Mouse (Mus musculus) neural tube, embryonic 13.5 days (tissue): ENCODE measurements at regions not wholly inside any gene's neighbourhood (a gene's known extent, or its start where the extent isn't known, plus 50 kb on each side); places are given as distances from the start of the nearest gene placed in this dataset.

Experiments used
- ATAC-seq: fragments of 200-750 bp; cut with Nextera tagmentation; 2 replicates; pipeline ENCODE4 v1.8.0; 2017; ENCODE audit warnings: low read depth, mild to moderate bottlenecking, moderate TSS enrichment, moderate library complexity
- H3K27ac ChIP-seq: fragments of 300-500 bp; sonication (generic); replicated peaks from 2 replicates; pipeline ENCODE4 v1.5.1; 2015; ENCODE audit warnings: moderate library complexity, mild to moderate bottlenecking, inconsistent platforms
- H3K27me3 ChIP-seq: fragments of 300-500 bp; sonication (generic); 2 replicates; pipeline ENCODE4 v1.6.1; 2015; ENCODE audit warnings: mild to moderate bottlenecking, inconsistent platforms
- H3K36me3 ChIP-seq: fragments of 300-500 bp; sonication (generic); 2 replicates; pipeline ENCODE4 v1.6.1; 2015; ENCODE audit warnings: mild to moderate bottlenecking, inconsistent platforms
- H3K4me1 ChIP-seq: fragments of 300-500 bp; sonication (generic); replicated peaks from 2 replicates; pipeline ENCODE4 v1.6.1; 2015; ENCODE audit warnings: inconsistent platforms
- H3K4me2 ChIP-seq: fragments of 300-500 bp; sonication (generic); 2 replicates; pipeline ENCODE4 v1.6.1; 2015; ENCODE audit warnings: inconsistent platforms, mild to moderate bottlenecking, moderate library complexity
- H3K4me3 ChIP-seq: fragments of 300-500 bp; sonication (generic); 2 replicates; pipeline ENCODE4 v1.5.1; 2015; ENCODE audit warnings: mild to moderate bottlenecking, inconsistent platforms
- H3K9ac ChIP-seq: fragments of 300-500 bp; sonication (generic); 2 replicates; pipeline ENCODE4 v1.6.1; 2015; ENCODE audit warnings: moderate library complexity, mild to moderate bottlenecking, inconsistent platforms
- H3K9me3 ChIP-seq: fragments of 300-500 bp; sonication (generic); 2 replicates; pipeline ENCODE4 v1.6.1; 2016; ENCODE audit warnings: inconsistent platforms
- WGBS: fragments of 180-500 bp; shearing (Covaris S2); methylation state at CpG from one replicate; pipeline ENCODE4 v1.1.7; 2015; 5-methylcytosine and 5-hydroxymethylcytosine counted together

DNA sequence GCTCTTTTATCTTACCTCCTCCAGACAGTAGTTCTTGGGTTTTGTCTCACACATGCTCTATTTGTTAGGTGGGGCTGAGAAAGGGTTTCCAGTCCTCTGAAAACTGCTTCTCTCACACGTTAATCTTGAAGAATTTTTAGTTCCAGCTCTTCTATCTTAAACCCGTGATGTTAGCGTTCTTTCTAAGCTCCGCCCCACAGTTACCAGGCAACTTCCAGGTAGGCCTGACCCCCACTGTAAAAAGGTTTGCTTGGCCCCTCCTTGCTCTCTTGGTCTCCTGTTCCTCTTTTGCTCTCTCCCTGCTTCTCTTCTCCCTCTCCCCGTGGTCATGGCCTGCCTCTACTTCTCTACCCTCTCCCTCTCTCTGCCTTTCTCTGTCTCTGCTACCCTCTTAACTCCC lies 1149.7 kb downstream of the Mrps31 start:
- Histone ChIP-seq H3K4me3 (no peak overlapping the region), H3K36me3 (no peaks in the 10 kb centered on the region), H3K9ac (no peak overlapping the region), H3K9me3 (no peaks in the 10 kb centered on the region), H3K27me3 (no peaks in the 10 kb centered on the region), H3K4me2 (no peak overlapping the region), H3K27ac (no peak overlapping the region), H3K4me1 (peaks cover 23% of the 10 kb centered on the region)
- WGBS = 82% methylated on average over 5 of the region's 5 CpGs
- no peak for ATAC-seq

DNA sequence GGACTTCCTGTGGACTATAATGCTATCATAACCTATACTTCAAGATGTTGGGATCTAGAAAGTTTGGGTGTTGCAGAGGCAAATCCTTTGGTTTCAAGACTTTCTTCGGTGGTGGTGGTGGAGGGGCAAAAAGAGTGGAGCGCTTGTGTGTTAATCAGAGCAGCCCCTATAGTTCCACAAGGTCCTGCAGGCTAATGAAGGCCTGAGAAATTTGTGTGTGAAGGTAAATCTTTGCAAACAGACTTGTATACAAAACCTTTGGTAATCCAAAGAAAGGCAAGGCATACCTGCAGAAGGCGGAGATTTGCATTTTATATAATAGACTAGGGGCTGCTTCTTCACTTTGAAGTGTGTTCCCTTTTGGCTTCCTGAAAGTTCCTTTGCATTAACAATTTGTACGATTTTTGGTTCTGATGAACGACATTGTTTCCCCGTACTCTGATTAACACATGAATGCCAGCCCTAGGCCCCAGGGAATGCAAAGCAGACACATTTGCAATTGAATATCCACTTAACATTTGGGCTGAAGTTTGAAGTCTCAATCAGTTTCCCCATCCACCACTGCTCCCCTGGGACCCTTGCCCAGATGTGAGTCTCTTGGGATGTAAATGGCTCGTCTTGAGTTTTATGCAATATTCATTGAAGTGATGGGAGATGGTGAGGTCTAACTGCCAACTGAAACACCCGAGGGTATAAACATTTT lies 1150.7 kb downstream of the Mrps31 start:
- H3K4me2 ChIP-seq = no peak overlapping the region
- H3K4me1 ChIP-seq = peaks cover 23% of the 10 kb centered on the region
- no peaks in the 10 kb centered on the region for H3K36me3 ChIP-seq
- peak; percentile 40; the same call in 1 of the 2 replicates for ATAC-seq
- H3K9ac ChIP-seq = no peak overlapping the region
- no peaks in the 10 kb centered on the region for H3K9me3 ChIP-seq
- WGBS = 11% methylated on average over 8 of the region's 8 CpGs
- no peak overlapping the region for H3K27ac ChIP-seq
- no peaks in the 10 kb centered on the region for H3K27me3 ChIP-seq
- no peak overlapping the region for H3K4me3 ChIP-seq

DNA sequence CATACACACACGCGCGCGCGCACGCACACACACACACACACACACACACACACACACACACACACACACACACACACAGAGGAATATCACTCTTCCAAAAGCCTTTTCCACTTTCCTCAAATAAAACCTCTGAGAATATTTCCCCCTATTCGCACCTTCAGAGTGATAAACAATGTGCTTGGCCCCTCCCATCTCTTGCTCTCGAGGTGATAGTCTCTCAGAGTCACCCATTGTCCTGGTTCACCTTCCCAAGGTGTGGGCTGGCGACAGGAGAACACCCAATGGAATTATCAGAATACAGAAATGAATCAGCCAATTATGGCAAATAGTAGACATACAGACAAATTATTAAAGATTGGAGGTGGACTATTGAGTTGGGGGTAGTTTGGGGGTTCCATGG lies 1151.3 kb downstream of the Mrps31 start:
- WGBS = 25% methylated on average over 9 of the region's 9 CpGs
- H3K9ac ChIP-seq = no peak overlapping the region
- no peaks in the 10 kb centered on the region for H3K9me3 ChIP-seq
- H3K4me3 ChIP-seq = no peak overlapping the region
- peaks cover 23% of the 10 kb centered on the region for H3K4me1 ChIP-seq
- ATAC-seq = no peak
- H3K27me3 ChIP-seq = no peaks in the 10 kb centered on the region
- no peaks in the 10 kb centered on the region for H3K36me3 ChIP-seq
- peak overlapping the region; percentile 45; the same call in 1 of the 2 replicates for H3K4me2 ChIP-seq
- H3K27ac ChIP-seq = no peak overlapping the region

DNA sequence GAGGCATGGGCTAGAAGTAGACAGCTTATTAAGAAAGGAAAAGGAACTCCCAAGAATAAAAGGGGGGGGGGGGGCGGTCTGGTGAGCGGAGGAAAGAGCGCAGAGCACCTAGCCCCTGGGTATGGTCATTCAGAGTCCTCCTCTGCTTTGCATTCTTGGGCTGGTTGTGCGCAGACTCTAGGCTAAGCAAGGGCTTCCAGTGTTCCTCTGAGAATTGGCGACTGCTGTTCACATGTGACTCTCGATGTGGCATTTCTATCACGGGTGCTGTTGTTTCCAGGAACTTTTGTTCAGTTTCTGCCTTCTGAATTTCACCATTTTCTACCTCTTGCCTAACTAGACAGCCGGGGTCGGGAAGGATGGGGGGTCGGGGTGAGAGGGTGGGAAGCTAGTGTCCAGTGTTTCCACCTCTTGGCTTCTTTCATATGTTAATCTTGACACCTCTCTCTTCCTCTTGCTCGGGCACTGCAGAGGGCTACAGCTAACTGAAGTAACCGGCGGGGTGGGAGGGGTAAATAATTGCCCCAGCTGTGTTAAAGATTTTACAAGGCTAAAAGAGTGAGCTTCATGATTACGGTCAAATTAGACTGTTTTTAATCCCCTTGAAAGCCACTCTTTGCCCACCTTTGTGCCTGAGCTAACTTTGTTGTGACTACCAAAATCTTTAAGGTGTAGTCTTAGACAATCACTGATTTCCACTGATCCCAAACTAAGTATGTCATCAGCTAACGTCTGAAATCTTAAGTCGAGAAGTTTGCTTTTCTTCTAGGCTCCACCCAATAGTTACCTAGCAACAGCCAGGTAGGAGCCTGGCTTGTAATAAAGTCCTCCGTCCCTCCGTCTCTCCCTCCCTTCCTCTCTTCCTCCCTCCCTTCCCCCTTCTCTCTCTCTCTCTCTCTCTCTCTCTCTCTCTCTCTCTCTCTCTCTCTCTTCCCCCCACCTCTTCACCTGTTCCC lies 1152.2 kb downstream of the Mrps31 start:
- Histone ChIP-seq H3K4me3 (peak overlapping the region; percentile 8; the same call in 1 of the 2 replicates), H3K9me3 (no peaks in the 10 kb centered on the region), H3K4me2 (peak overlapping the region; percentile 45), H3K36me3 (no peaks in the 10 kb centered on the region), H3K27me3 (no peaks in the 10 kb centered on the region), H3K4me1 (peaks cover 23% of the 10 kb centered on the region), H3K27ac (no peak overlapping the region), H3K9ac (0 out of 2 replicates have a peak overlapping the region, but pooled peaks have one; percentile 1)
- WGBS = 5% methylated on average over 17 of the region's 18 CpGs
- ATAC-seq = peak; percentile 68

DNA sequence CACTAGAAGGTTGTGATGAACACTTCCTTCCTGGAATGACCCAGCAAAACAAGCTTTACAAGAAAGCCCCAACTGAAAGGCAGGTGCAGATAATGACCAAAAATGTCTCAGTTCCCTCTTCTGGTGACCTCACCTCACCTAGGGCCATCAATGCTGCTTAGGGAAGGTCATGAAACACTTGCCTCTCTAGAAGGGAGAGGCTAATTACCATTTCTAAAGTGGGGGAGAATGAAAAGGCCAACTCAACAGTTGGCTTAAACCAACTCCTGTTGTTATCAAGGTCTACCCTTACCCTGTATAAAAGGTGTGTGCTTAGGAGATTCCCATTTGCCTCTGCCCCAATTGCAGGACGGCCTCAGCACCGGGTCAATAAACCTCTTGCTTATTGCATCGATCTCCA lies 1156.7 kb downstream of the Mrps31 start:
- 93% methylated on average over 3 of the region's 3 CpGs for WGBS

DNA sequence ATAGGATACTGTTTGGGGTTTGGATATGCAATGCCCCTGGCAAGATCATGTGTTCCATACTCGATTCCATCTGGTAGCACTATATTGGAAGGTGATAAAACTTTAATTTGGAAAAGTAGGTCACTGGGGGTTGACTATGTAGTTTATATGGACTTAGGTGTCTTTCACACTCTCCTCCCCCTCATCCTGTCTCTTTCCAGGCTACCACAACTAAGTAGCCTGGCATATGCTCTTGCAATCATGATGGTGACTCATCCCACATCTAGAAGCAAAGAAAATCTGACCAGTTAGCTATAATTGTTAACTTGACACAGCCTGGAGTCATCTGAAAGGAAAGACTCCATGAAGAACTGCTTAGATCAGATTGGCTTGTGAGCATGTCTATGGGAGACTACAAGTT lies 1154.3 kb downstream of the Adam3 start:
- Histone ChIP-seq H3K36me3 (no peaks in the 10 kb centered on the region), H3K4me1 (no peaks in the 10 kb centered on the region), H3K9ac (no peak overlapping the region), H3K9me3 (no peaks in the 10 kb centered on the region), H3K27ac (no peak overlapping the region), H3K4me2 (no peak overlapping the region), H3K27me3 (no peaks in the 10 kb centered on the region), H3K4me3 (no peak overlapping the region)
- WGBS = 85% methylated on average over 1 of the region's 1 CpGs
- ATAC-seq = no peak

More for the DNA sequence above, 1156.7 kb downstream of the Mrps31 start:
- no peak for ATAC-seq
- Histone ChIP-seq H3K9ac (no peak overlapping the region), H3K27me3 (no peaks in the 10 kb centered on the region), H3K27ac (no peak overlapping the region), H3K4me2 (no peak overlapping the region), H3K9me3 (no peaks in the 10 kb centered on the region), H3K4me3 (no peak overlapping the region), H3K4me1 (peaks cover 7% of the 10 kb centered on the region), H3K36me3 (no peaks in the 10 kb centered on the region)

DNA sequence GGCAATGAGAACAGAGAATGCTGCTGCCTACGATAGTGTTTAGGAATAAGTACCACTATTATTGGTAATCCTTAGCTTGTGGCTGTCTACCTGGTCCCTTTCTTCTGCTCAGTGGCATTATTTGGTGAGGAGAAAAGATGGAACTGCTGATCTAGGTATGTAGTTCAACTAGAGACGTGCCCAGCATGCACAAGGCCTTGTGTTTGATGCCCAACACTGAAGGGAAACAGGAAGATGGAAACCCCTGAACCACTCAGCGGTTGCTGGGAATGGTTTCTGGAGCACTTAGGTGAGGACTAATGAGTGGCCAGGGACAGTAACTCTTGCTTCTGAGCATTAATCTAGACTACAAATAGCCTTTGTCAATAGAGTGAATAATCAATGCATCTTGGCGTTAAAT lies 1145.5 kb downstream of the Adam3 start:
- Histone ChIP-seq H3K4me2 (no peak overlapping the region), H3K9ac (no peak overlapping the region), H3K36me3 (no peaks in the 10 kb centered on the region), H3K4me3 (no peak overlapping the region), H3K9me3 (no peaks in the 10 kb centered on the region), H3K27ac (no peak overlapping the region), H3K27me3 (no peaks in the 10 kb centered on the region), H3K4me1 (no peaks in the 10 kb centered on the region)
- ATAC-seq = no peak
- 90% methylated on average over 4 of the region's 4 CpGs for WGBS

DNA sequence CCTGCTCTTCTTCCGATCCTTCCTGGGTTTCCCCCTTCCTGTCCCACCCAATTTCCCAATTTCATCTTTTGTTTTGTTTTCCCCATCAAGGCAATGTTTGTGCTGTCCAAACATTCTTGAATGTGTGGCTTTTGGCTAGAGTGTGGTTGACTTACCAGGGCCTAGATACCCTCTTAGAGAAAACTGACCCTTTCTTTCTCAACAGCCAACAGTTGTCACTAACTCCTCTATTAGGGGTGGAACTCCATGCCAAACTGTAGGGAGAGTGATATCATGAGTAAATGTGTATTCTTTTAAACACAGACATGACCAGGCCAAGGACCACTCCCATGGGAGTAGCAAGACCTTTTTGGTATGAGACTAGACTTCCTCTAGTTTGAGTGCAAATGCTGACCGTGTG lies 1145.0 kb downstream of the Adam3 start:
- H3K4me3 ChIP-seq = no peak overlapping the region
- no peak overlapping the region for H3K4me2 ChIP-seq
- H3K9me3 ChIP-seq = no peaks in the 10 kb centered on the region
- WGBS = 91% methylated on average over 2 of the region's 2 CpGs
- H3K4me1 ChIP-seq = no peaks in the 10 kb centered on the region
- ATAC-seq = no peak
- H3K36me3 ChIP-seq = no peaks in the 10 kb centered on the region
- no peak overlapping the region for H3K27ac ChIP-seq
- no peak overlapping the region for H3K9ac ChIP-seq
- no peaks in the 10 kb centered on the region for H3K27me3 ChIP-seq
